In the genomic region with DNA sequence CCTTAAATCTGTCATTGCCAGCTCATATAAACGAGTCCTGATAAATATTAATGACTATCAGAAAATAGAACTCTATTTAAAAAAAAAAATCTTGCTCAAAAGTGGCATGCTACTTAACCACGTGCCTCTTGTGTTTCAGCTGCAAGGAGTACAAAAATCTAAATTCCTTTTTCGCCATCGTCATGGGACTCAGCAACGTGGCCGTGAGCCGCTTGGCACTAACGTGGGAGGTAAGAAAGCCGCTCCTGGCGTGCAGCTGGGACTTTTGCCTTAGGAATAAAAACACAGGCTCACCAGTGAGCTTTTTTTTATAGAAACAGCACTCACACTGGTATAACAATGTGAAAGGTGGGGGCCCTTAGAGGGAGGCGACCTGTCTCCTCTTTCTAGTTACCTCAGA, we compare ENCODE assay signal across 23 mouse cellular contexts. TPM values are rescaled to one million over a fixed set of nuclear protein-coding genes. Genes with fewer than 3 reads are reported as not detected.
DNase-seq lines count a peak whose midpoint lies in the region; ATAC-seq and TF ChIP-seq lines count a peak whose summit lies in the region.
"Had no signal": no experiment of that assay in that cellular context is flagged by ENCODE, and none has a peak within 500 bp of the region (broad histone marks: within the 10 kb centered on the region; RNA-seq: fewer than 3 reads in every experiment).

No protein-coding gene starts in this region.

- H3K27me3 ChIP-seq in kidney, postnatal 0 days (ENCODE audit: insufficient read depth, low read length), result no peaks in the 10 kb centered on the region
- H3K27me3 ChIP-seq in hindbrain, postnatal 0 days (ENCODE audit: insufficient read depth, low read length), result no peaks in the 10 kb centered on the region
- H3K27me3 ChIP-seq: heart, embryonic 12.5 days; kidney, embryonic 15.5 days; liver, embryonic 13.5 days had no signal

- peaks cover 6% of the 10 kb centered on the region; the same call in 1 of the 2 replicates for H3K4me1 ChIP-seq in kidney, postnatal 0 days (replicated peaks; ENCODE audit: insufficient read depth, low read length)
- H3K4me1 ChIP-seq in embryonic fibroblast, embryonic 13.5 days (ENCODE audit: control insufficient read depth, insufficient read depth, low read length), result no peaks in the 10 kb centered on the region
- no peaks in the 10 kb centered on the region for H3K4me1 ChIP-seq in hindbrain, postnatal 0 days (ENCODE audit: insufficient read depth, low read length)
- H3K4me1 ChIP-seq: liver, embryonic 13.5 days had no signal

- no peaks in the 10 kb centered on the region for H3K36me3 ChIP-seq in kidney, postnatal 0 days (ENCODE audit: insufficient read depth, low read length)
- H3K36me3 ChIP-seq in hindbrain, postnatal 0 days (ENCODE audit: insufficient read depth, low read length), result 0 out of 2 replicates have a peak, but pooled peaks cover 6% of the 10 kb centered on the region
- H3K36me3 ChIP-seq: heart, embryonic 12.5 days; kidney, embryonic 15.5 days; liver, embryonic 13.5 days; midbrain, embryonic 12.5 days had no signal

- ATAC-seq in kidney, postnatal 0 days (replicated peaks; ENCODE audit: low FRiP score, low read depth), result no peak
- ATAC-seq in hindbrain, postnatal 0 days, result no peak
- ATAC-seq: activated CD4-positive, CD25-positive, alpha-beta regulatory T cell, adult 4 months; forebrain, embryonic 14.5 days; intestine, postnatal 0 days had no signal

- no peak for TF ChIP-seq CTCF in kidney, postnatal 0 days (IDR thresholded peaks at IDR 0.05; ENCODE audit: low read depth)
- TF ChIP-seq CTCF in embryonic fibroblast, embryonic 13.5 days (IDR thresholded peaks at IDR 0.05; ENCODE audit: borderline replicate concordance, insufficient read depth, low read length), result no peak
- no peak for TF ChIP-seq CTCF in hindbrain, postnatal 0 days (IDR thresholded peaks at IDR 0.05; ENCODE audit: low read depth)

- no peak overlapping the region for H3K27ac ChIP-seq in kidney, postnatal 0 days
- H3K27ac ChIP-seq in embryonic fibroblast, embryonic 13.5 days (ENCODE audit: insufficient read depth, low read length), result peak overlapping the region; percentile 14; the same call in 1 of the 2 replicates
- H3K27ac ChIP-seq in hindbrain, postnatal 0 days, result no peak overlapping the region
- H3K27ac ChIP-seq: kidney, embryonic 15.5 days; liver, embryonic 13.5 days; midbrain, embryonic 12.5 days; neural tube, embryonic 15.5 days had no signal

- TF ChIP-seq POLR2A in embryonic fibroblast, embryonic 13.5 days (IDR thresholded peaks at IDR 0.05; ENCODE audit: low read depth, low read length), result no peak

- no peak overlapping the region for H3K9ac ChIP-seq in kidney, postnatal 0 days (ENCODE audit: low read depth, low read length)
- H3K9ac ChIP-seq in hindbrain, postnatal 0 days (replicated peaks; ENCODE audit: low read length), result no peak overlapping the region
- H3K9ac ChIP-seq: heart, embryonic 12.5 days; kidney, embryonic 15.5 days; liver, embryonic 13.5 days; midbrain, embryonic 12.5 days; neural tube, embryonic 15.5 days had no signal

- no peak for DNase-seq in kidney, postnatal 0 days (ENCODE audit: low spot score)
- DNase-seq in kidney, postnatal 10 days, result no peak
- peak; percentile 39 for DNase-seq in right cerebral cortex, adult 18-20 months
- no peak for DNase-seq in right cerebral cortex, postnatal 14 days
- no peak for DNase-seq in hindbrain, postnatal 0 days (ENCODE audit: low spot score)
- DNase-seq in urinary bladder, adult 18-20 months (ENCODE audit: low spot score in 2 of 2), result no peak
- DNase-seq: adrenal gland, postnatal 10 days; cerebellum, adult 2 months; gastrocnemius, postnatal 14 days; heart, adult 18-20 months; heart, postnatal 10 days; liver, embryonic 13.5 days; lung, adult 2 months; lung, postnatal 14 days; thymus, postnatal 25 days had no signal

- WGBS in kidney, postnatal 0 days, result 34% methylated on average over 11 of the region's 11 CpGs
- WGBS in hindbrain, postnatal 0 days, result 47% methylated on average over 11 of the region's 11 CpGs

- H3K4me3 ChIP-seq in kidney, postnatal 0 days (replicated peaks; ENCODE audit: low read depth, low read length), result no peak overlapping the region
- H3K4me3 ChIP-seq in embryonic fibroblast, embryonic 13.5 days (ENCODE audit: insufficient read depth, low read length), result no peak overlapping the region
- no peak overlapping the region for H3K4me3 ChIP-seq in hindbrain, postnatal 0 days (ENCODE audit: low read length)
- H3K4me3 ChIP-seq: heart, embryonic 12.5 days; kidney, embryonic 15.5 days; liver, embryonic 13.5 days; midbrain, embryonic 12.5 days; neural tube, embryonic 15.5 days had no signal

- H3K4me2 ChIP-seq in kidney, postnatal 0 days (ENCODE audit: low read length), result peak overlapping the region; percentile 1
- H3K4me2 ChIP-seq in hindbrain, postnatal 0 days (ENCODE audit: low read depth, low read length), result no peak overlapping the region
- H3K4me2 ChIP-seq: heart, embryonic 12.5 days; kidney, embryonic 15.5 days; liver, embryonic 13.5 days; midbrain, embryonic 12.5 days; neural tube, embryonic 15.5 days had no signal

- H3K9me3 ChIP-seq in kidney, postnatal 0 days (replicated peaks; ENCODE audit: low read length), result no peaks in the 10 kb centered on the region
- no peaks in the 10 kb centered on the region for H3K9me3 ChIP-seq in hindbrain, postnatal 0 days (ENCODE audit: low read length)
- H3K9me3 ChIP-seq: heart, embryonic 12.5 days; kidney, embryonic 15.5 days; liver, embryonic 13.5 days; midbrain, embryonic 12.5 days; neural tube, embryonic 15.5 days had no signal

RNA-seq across cellular contexts. Expression of a gene that starts 46.5 kb away (rescaled TPM):
- polyA plus RNA-seq in kidney, postnatal 0 days (2015; fragmentation: Nextera tagmentation; extraction: Ambion mirVana), result 10.1 and 11.5 TPM in 2 replicates
- 103 and 118 TPM in 2 replicates for polyA plus RNA-seq in embryonic fibroblast, embryonic 13.5 days (2011; ENCODE audit: insufficient read length, low read depth, missing spikeins)
- 6.0 and 6.6 TPM in 2 replicates for total RNA-seq in hindbrain, postnatal 0 days (2014; rRNA removed)
- polyA plus RNA-seq in hindbrain, postnatal 0 days (2015; fragmentation: Nextera tagmentation; extraction: Ambion mirVana), result 3.5 and 3.6 TPM in 2 replicates
